Mouse (Mus musculus) lung, postnatal 0 days (tissue): ENCODE data around the gene Fam189a2.
A peak's percentile ranks its signal among the peaks of the same experiment; 100 is the strongest.

Source experiments
- CTCF ChIP-seq: IDR thresholded peaks from 2 replicates; pipeline ENCODE4 v1.5.1; 2016; ENCODE audit warnings: antibody characterized with exemption, mild to moderate bottlenecking
- EP300 ChIP-seq: IDR thresholded peaks from 2 replicates; pipeline ENCODE4 v1.6.1; 2016; ENCODE audit warnings: antibody characterized with exemption, mild to moderate bottlenecking, control low read depth

DNA sequence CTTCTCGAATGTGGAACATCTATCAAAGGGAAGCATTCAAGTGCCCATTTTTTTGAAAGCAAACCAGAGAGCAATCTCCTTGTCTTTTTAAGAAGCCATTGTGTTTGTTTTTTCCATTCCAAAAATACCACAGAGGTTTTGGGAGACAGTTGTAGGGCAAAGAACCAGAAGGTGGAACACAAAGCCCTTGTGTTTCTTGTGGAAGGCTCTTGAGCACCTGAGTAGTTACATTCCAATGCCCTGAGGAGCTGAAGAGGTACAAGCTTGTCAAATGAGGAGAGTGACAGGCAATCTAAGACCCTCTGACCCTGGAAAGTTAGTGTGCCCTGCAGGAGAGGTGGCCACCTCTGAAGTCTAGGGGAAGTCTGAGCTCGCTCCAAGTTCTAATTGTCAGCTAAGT lies 19.7 kb upstream of the Fam189a2 start:
- TF ChIP-seq CTCF (no peak), EP300 (peak; percentile 100)
